Comparison of ENCODE assay signal across 20 mouse cellular contexts in the genomic region with DNA sequence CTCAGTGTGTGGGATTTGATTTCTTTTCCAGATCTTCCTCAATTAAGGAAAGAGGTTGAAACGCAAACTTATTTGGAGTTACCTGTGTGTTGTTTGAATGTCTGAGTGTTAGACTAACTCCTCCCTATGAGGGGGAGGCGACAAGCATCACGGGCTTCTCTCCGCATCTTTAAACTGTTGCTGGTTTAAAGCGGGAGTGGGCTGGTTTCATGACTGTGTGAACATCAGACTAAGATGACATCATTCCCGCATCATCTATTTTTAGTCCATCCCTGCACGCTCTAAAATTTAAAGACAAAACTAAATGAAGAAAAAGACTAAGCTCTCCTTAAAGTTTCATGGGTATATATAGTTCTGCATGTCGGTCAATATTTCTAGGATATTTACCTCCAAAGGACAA.
DNase-seq lines count a peak whose midpoint lies in the region; TF ChIP-seq lines count a peak whose summit lies in the region.
"Had no signal": no experiment of that assay in that cellular context is flagged by ENCODE, and none has a peak within 500 bp of the region (broad histone marks: within the 10 kb centered on the region; RNA-seq: fewer than 3 reads in every experiment).

No protein-coding gene starts in this region.

- DNase-seq in frontal cortex, postnatal 36 days (ENCODE audit: low spot score in 2 of 2), result peak; percentile 13 to 30
- DNase-seq in frontal cortex, postnatal 10 days (ENCODE audit: low spot score in 2 of 2), result no peak
- DNase-seq in left cerebral cortex, postnatal 14 days (ENCODE audit: low spot score in 2 of 2), result peak; percentile 27 to 69
- DNase-seq in left cerebral cortex, adult 8-10 months (ENCODE audit: low spot score in 2 of 2), result no peak
- DNase-seq in right cerebral cortex, postnatal 14 days, result peak; percentile 5
- DNase-seq in right cerebral cortex, postnatal 10 days (ENCODE audit: low spot score in 2 of 2), result no peak
- DNase-seq in telencephalon, adult 2 months (ENCODE audit: low read depth, low spot score), result peak; percentile 48
- DNase-seq in lung, adult 2 months, result no peak
- DNase-seq: adrenal gland, adult 2 months; adrenal gland, postnatal 10 days; adrenal gland, postnatal 25 days; cerebellum, adult 11-12 months; cerebellum, adult 2 months; cerebellum, adult 9-10 months; cerebellum, postnatal 10 days; cerebellum, postnatal 25 days had no signal

- intact Hi-C loops in left cerebral cortex, postnatal 14 days (cut with DNase I), result no loop called here

- TF ChIP-seq CTCF in lung, adult 2 months (IDR thresholded peaks at IDR 0.05; ENCODE audit: insufficient read depth, low read length), result no peak

- H3K4me1 ChIP-seq in lung, adult 2 months (ENCODE audit: control insufficient read depth, insufficient read depth, low read length), result no peaks in the 10 kb centered on the region

- no peak overlapping the region for H3K4me3 ChIP-seq in lung, adult 2 months (replicated peaks; ENCODE audit: extremely low read depth, low read depth, low read length)
- H3K4me3 ChIP-seq: embryonic facial prominence, embryonic 10.5 days; embryonic facial prominence, embryonic 12.5 days; forebrain, embryonic 13.5 days; forebrain, embryonic 15.5 days had no signal

- 86% methylated on average over 8 of the region's 8 CpGs for WGBS in lung, adult 2 months

- no peak for TF ChIP-seq POLR2A in lung, adult 2 months (IDR thresholded peaks at IDR 0.05; ENCODE audit: borderline replicate concordance, extremely low read depth, low read depth, low read length)

Comparison
In these comparisons a context has a peak if more than half of its experiments do, and no peak if none do; other contexts are left out.
1. DNase-seq: peak in frontal cortex, postnatal 36 days (2 of 2), left cerebral cortex, postnatal 14 days (2 of 2), right cerebral cortex, postnatal 14 days (single experiment) and telencephalon, adult 2 months (single experiment); none in frontal cortex, postnatal 10 days (0 of 2), left cerebral cortex, adult 8-10 months (0 of 2), right cerebral cortex, postnatal 10 days (0 of 2) and lung, adult 2 months (single experiment).